11 mouse cellular contexts compared by ENCODE assay signal in the genomic region with DNA sequence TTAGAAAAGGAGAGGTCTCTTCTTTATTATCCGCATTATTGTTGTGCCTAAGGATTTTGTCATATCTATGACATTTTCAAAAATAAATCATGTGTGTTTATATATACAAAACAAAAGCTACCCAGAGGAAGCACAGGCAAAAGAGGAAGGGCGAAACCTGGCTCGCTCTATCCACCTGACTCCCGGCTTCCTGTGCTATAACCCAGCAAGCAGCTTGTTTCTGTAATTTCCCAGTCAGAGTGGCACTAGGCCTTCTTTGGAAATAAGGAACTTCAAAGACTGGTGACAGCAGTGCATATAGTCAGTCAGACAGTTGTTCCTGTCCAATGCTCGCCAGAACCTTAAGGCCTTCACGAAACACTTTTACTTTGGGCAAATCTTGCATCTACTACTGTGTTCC. TPM values are rescaled to one million over a fixed set of nuclear protein-coding genes. Genes with fewer than 3 reads are reported as not detected.
A peak's percentile ranks its signal among the peaks of the same experiment; 100 is the strongest.
DNase-seq lines count a peak whose midpoint lies in the region; ATAC-seq lines count a peak whose summit lies in the region.
"Had no signal": no experiment of that assay in that cellular context is flagged by ENCODE, and none has a peak within 500 bp of the region (broad histone marks: within the 10 kb centered on the region; RNA-seq: fewer than 3 reads in every experiment).

No protein-coding gene starts in this region.

- ATAC-seq in common myeloid progenitor, adult 5-6 weeks (replicated peaks; ENCODE audit: low read depth, poor library complexity, severe bottlenecking): peak; percentile 75
- no peak for ATAC-seq in CD4-positive, CD25-positive, alpha-beta regulatory T cell, adult 4 months
- ATAC-seq: intestine, embryonic 16.5 days had no signal

- peak; percentile 26 to 67 for DNase-seq in heart, adult 9 months (ENCODE audit: low spot score in 2 of 2)
- DNase-seq in heart, postnatal 4 days: no peak
- peak; percentile 34 to 53 for DNase-seq in kidney, adult 8-10 months
- peak; percentile 69 for DNase-seq in lung, postnatal 25 days (ENCODE audit: low spot score)
- DNase-seq in right cerebral cortex, postnatal 36 days (ENCODE audit: low spot score in 2 of 2): no peak
- DNase-seq in cerebellum, postnatal 25 days: no peak
- DNase-seq: cerebellum, adult 2 months; left cerebral cortex, postnatal 4 days had no signal

RNA-seq across cellular contexts. Expression of a gene that starts 6.6 kb away (rescaled TPM):
- total RNA-seq in heart, postnatal 4 days (2021): 10 to 100 TPM; 58.2 to 58.8 TPM
- 62.2 and 67.0 TPM in 2 replicates for total RNA-seq in common myeloid progenitor, adult 5-6 weeks (2017)
- 1 to 10 TPM; 1.0 to 1.6 TPM for polyA plus RNA-seq in CD4-positive, CD25-positive, alpha-beta regulatory T cell, adult 4 months (2017; shearing (Covaris generic))

Comparison
In these comparisons a context has a peak if more than half of its experiments do, and no peak if none do; other contexts are left out.
1. DNase-seq: peak in heart, adult 9 months (2 of 2), kidney, adult 8-10 months (2 of 2) and lung, postnatal 25 days (single experiment); none in heart, postnatal 4 days (single experiment), right cerebral cortex, postnatal 36 days (0 of 2) and cerebellum, postnatal 25 days (0 of 2).